Mouse (Mus musculus) mature B cell (primary cell): ENCODE data around the gene Armc2.

Experiments
- in situ Hi-C: fragments of 300-500 bp; cut with MboI; formaldehyde crosslinking; loops from 2 replicates; pipeline ENCODE4 v1.14.3; 2019

Gene Armc2

DNA sequence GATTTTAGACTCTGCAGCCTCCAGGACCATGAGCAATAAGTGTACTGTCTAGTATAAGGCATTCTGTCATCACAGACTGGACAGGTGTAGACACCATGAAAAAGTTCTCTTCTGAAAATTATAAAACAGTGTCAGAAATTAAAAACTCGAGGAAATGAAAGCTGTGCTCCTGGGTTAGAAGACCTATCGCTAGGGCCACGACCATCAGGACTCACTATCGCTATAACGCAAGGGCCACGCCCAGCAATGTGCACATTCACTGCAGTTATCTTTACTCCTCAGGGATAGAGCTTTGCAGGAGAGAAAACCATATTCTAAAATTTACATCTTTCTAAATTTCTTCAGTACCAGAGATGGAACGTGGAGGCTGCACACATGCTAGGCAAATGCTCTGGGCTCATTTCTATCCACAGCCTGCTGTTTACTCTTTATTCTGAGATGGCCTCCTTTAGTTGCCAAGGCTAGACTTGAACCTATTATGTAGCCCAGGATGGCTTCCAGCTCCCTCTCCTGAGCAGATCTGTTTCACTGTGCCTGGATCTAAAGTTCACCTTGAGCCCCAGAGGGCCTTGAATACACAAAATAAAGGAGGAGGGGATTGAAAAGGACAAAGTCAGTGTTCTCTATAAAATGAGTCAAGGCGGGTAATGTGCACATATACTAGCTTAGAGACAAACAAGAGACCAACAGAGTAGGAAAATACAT, 105.8 kb downstream of the Armc2 start:
- in situ Hi-C loops = no loop called here

DNA sequence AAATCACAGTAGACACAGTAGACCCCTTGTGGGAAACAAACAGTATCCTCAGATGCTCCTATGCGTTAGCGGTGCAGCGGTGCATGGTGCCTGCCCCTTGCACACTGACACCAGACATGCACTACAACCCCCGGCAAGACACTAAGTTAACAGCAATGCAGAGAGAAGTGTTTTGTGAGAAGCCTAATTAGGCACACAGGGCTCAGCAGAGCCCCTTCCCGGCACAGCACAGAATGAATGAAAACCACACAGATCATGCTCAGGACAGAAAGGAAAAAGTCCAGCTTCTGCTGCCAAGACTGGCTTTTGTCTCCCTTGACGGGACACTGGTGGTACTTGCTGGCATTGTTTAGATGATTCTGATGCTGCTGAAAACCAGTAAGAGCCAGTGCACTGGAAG, 109.3 kb downstream of the Armc2 start:
- in situ Hi-C loops = no loop called here

DNA sequence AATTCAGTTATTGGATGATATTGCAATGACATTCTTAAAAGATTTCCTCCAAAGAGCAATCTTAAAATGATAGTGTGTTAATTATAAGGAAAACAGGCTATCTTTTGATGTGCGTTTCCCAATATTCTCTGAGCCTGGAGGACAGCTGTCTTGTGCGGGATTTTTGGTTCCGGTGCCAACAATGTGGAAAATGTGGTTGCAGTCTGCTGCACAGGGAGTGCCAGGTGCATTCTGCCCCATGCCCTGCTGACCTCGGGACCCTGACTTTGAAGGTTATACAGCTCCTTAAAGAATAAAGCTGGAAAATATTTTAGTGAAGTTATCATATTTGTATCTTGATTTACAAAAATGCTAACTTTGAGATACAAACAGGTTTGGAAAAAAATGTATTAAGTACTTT, 110.3 kb downstream of the Armc2 start:
- in situ Hi-C loops = no loop called here

DNA sequence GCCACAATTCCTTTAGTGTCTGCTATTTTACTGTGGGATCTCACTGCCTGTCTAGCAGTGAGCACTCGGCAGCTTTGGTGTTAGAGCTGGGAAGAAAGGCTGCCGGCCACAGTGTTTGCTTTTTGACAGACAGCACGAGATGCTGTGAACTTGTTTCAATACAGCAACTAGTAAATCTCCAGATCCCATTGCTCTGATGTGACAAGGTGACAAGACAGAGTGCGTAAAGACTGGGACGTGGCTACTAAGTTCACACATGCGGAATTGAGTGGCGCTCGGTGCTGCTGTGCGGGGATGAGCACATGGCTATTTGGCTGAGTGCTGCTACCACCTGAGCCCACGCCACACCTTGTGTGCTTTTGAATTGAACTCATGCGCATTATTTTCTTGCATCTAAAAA, 110.8 kb downstream of the Armc2 start:
- in situ Hi-C loops = no loop called here

DNA sequence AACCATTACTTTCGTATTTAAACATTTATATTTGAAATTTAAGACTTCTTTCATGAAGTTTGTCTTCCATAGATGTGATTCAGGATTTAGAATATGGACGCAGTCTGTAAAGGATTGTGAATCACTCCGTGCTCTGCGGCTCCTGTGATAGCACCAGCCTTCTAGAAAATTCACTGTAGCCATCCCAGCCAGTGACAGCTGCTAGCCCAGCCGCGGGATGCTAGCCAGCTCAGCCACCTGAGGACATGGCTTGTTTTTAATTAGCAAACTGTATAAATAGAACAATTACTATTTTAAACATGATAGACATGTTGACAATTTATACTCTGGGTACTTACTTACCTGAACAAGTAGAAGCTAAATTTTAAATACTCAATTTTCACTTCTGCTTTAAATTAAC, 116.4 kb downstream of the Armc2 start:
- in situ Hi-C loops = no loop called here

DNA sequence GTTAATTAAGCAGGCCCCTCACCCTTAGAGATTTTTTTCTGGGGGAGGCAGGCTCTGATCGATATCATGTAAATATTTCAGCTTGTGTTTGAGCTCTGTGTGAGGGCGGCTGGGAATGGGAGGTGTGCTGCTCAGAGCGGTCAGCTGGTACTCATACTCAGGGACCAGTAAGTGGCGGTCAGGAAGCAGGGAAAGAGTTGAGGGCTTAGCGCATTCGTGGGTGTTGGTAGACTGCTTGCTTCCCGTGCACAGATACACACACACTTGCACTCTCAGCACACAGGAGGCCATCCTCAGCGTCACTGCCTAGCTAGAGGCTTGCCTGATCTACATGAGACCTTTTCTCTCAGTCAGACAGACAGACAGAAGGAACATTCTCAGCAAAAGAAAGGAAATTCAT, 116.8 kb downstream of the Armc2 start:
- in situ Hi-C loops = no loop called here

DNA sequence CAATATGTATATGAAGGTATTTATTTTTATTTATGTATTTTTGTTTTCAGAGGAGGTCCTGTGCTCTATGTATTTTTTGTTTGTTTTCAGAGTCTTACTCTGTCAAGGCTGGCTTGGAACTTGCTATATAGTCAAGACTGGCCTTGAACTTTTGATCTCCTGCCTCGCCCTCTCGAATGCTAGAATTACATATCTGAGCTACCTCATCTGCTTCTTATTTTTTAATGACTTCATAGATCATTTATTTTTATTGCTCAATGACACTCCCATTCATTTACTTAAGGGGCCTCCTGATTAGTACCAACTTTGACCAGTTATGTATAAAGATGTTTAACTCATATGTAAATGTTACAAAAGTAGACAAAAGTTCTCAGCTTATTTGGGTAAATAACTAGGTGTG, 121.4 kb downstream of the Armc2 start:
- in situ Hi-C loops = no loop called here

DNA sequence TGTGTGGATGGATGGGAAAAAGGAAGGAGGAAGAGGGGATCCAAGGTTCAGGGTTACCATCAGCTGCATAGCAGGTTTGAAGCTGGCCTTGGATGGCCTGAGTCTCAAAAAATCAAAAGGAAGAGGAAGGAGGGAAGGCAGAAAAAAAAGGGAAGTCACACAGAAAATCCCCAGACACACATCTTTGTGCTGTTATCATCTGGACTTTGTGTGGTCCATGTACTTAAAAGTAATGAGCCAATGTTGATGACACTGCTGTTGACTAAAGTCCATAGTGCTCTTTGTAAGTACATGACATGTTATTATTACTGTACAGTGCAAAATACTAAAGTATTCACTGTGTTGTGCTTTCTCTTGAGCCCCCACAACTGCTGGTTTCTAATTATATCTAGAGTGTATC, 121.8 kb downstream of the Armc2 start:
- in situ Hi-C loops = no loop called here

DNA sequence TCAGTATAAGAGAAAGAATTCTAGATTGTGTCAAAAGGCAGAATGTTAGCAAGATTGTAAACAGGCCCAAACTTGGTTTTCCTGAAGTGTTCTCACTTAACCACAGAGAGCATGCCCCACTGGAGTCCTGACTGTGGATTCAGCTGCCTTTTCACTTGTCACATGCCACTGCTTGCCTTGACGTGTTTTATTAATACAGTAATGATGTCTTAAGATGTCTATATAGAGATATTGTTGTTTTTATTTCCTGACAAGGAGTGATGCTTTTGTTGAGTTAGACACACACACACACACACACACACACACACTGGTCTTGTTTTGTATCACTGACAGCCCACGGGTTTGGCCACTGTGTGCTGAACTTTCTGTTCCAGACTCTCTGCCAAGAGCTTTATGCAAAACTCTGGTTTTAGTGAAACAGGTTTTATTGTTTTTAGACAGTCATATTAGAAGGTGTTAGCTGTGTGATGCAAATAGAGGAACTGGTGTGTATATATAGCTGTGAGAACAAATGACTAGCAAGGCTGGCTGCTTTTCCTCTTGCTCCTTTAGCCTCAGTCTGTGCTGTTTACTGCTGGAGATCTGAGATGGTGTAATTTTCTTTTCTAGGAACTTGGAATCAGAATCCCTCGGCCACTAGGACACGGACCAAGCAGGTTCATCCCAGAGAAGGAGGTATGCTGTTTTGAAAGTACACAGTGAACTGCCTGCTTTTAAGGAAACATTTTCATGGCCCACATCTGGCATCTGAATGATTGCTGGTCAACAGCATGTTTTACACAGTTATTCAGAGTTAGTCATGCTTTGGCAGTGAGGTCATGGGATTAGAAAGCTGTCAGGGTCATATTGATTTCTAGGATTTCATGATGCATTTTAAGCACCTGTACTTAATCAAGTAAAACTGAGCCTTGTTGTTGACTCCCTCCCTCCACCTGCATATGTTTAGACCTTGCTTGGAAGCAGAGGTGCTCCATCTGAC, 124.5 kb downstream of the Armc2 start:
- in situ Hi-C loops = no loop called here

DNA sequence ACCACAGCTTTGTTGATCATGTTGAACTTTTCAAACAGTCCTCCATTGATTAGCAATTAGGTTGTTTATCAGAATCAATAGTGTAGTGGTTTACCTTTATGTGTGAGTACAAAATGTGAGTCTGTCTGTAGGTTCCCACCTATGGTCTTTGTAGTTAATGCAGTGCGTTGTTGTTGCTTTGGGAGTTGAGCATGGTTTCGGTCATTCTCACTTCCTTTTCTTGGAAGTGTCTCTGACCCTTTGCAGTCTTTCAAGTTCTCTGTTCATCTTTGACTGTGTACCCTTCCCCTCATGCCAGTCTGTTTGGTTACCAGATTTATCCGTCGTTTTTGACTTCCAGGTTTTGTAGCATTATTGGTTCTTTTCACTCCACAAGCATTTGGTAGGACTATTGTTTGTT, 126.9 kb downstream of the Armc2 start:
- in situ Hi-C loops = no loop called here

DNA sequence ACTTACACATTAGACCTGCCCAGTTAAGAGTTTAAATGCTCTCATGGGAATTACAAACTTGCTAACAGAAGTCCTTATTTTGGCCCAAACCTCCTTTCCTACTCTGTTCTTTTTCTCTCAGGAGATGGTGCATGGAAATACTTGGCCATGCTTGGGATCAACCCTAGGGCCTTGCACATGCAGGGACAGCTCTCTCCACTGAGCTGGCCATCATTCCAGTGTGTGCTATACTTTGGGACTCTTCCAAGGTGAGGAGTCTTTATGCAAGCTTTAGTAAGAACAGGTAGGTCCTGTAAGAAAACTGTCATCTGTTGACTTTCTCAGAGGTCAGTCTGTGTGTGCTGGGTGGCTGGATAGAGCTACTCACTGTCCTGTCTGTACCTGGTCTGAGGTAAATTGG, 127.7 kb downstream of the Armc2 start:
- in situ Hi-C loops = no loop called here

DNA sequence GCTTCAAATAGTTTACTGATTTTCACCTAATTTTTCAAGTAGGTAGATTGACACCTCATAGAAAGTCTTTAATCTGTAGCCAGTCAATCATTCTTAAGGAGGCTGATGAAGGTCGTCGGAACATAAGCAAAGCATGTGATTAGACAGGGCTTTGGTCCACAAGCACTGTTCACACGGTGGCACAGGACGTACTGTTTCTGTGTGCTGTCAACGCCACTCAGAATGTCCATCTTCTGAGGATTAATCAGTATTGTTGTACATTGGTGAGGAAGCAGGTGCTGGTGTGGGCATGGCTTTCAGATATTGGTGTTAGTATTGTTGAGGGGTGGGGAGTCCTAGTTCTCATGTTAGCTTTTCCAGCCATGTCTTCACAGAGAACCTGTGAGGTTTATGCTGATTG, 128.7 kb downstream of the Armc2 start:
- in situ Hi-C loops = loop anchor here (10.0 kb wide), 1 partner anchor 55 kb away; no protein-coding TSS in a partner anchor

DNA sequence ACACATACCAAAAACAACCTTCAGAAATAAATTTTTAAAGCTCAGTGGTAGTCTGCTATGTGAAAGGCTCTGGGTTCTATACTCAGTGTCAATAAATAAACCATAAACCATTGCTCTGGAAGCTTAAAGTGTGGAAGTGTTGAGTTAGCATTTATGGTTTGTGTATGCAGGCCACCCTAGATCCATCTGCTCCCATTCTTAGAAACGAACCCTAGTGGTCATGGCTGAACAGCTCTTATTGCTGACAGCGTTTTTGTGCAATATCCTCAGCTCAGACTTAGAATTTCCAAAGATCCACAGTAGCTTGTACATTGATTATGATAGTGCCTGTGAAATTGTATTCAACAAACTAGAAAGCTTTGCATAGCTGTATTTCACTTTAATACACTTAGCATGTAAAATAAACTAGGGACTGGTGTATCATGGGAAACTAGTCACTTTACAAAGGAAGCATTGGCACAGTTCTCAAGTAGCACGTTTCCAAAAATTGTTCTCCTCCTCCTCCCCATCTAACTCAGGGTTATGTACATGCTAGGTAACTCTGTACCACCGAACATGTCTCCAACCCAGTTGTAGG, 129.8 kb downstream of the Armc2 start:
- in situ Hi-C loops = loop anchor here (10.0 kb wide), 1 partner anchor 54 kb away; no protein-coding TSS in a partner anchor

DNA sequence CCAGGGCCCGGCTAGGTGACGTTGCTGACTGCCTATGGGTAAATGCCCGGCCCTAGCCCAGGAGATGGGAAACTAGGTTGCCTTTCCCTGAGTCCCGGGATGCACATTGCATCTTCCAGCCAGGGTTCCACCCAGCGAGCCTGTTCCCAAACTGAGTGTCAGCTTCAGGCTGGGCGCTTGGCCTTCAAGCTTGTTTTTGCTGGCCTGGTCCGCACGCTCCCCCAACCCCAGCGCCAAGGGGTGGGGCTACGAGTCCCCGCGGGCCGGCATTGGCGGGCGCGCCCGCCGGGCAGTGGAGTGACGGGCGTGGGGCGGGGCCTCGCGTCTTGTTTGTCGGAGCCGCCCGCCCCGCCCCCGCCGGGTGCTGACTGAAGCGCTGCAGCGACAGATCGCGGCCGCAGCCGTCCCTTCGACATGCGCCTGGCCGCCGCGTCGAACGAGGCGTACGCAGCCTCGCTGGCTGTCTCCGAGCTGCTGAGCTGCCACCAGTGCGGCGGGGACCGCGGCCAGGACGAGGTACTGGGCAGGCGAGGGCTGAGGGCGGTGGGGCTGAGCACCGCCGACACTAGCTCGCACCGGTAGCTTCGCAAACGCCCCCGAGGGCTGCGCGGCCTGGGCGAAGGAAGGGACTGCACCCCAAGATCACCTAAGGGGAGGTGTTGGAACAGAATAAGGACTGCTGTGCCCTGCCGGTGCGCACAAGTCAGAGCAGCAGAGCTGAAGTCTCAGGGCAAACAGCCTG, 131.0 kb downstream of the Armc2 start:
- in situ Hi-C loops = loop anchor here (10.0 kb wide), 1 partner anchor 52 kb away; no protein-coding TSS in a partner anchor

DNA sequence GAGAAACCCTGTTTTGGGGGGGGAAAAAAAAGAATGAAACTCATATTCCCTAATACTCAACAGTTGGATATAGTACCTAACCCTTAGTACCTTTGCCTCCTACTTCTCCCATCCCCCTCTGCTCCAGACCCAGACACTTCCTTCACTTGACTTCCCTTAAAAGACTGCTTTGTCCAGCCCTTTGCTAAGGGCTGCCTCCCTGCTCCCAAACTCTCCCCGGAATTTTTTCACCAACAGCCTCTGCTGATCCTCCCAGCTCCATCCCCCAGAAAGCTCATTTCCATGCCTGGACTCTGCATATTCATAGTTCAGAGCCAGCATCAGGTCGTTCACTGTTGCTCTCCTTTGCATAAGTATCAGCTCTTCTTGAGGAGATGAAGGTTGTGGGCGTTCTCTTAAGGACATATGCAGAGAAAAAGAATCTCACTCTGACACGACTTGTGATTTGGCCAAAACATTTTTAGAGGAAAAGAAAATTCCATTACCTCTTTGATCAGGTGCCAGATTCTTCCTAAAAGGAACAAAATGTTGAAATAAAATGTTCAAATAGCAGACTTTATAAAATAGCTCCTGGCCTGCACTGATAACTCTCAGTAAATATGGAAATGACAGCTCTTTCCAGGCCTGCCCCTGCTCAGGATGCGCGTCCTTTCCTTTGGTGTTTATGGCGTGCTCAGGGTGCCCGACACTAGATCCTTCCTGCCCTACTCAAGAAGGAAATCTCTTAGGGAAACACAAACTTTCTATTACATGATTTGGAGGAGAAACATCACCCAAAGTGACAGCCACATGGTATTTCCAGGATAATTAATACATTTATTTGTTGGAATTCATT, 134.3 kb downstream of the Armc2 start:
- in situ Hi-C loops = loop anchor here (10.0 kb wide), 1 partner anchor 49 kb away; no protein-coding TSS in a partner anchor

DNA sequence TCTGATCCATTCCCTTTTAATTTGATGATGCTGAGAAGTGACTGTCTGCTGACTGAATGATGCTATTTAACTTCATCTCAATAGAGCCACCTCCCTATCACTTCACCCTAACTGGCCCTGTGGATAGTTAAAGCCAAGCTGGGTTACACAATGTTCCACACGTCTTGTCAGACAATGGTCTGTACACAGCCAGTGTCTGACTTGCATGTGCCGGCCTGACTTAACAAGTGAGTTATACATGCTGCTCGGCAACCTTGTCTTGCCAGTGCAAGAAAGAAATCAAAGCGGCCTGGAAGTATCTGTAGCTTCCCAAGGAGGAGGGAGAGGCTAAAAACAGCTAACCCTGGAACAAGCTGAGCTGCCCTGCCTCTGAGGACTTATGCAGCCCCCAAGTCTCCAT, 136.8 kb downstream of the Armc2 start:
- in situ Hi-C loops = loop anchor here (10.0 kb wide), 1 partner anchor 47 kb away; no protein-coding TSS in a partner anchor

DNA sequence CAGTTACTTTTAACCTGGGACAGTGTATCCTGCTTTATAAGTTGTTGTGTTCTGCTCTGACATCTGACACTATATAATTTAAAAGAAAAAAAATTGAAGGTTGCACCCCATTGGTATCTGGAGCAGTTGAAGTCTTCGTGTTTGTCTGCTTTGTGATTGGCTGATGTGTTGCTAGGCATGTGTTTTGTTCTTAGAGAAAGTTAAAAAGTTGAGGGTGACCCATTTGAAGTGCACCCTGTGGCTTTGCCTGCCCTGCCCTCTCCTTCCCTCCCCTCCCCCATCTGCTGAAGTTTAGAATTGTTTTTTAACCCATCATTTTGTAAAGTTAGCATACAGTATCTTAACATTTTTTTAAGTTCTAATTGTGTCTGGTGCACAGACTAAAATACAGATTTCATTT, 137.5 kb downstream of the Armc2 start:
- in situ Hi-C loops = loop anchor here (10.0 kb wide), 1 partner anchor 46 kb away; no protein-coding TSS in a partner anchor

DNA sequence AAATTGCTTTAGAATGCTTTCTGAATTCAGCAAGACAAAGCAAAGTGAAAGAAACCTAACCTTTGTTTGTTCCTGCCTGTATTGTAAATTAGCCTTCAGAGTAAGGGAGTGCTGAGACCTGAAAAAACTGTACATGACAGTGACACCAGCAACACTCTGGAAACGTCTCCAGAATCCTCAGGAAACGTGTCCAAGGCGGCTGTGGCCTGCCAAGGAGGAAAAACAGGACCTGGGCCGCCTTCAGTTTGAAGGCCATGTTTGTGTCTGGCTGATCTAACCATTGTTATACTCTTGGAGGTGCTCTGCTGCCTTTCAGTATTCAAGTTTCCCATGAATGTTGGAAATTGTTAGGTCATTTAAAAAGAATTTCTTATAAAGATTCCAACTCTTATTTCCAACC, 138.0 kb downstream of the Armc2 start:
- in situ Hi-C loops = loop anchor here (10.0 kb wide), 1 partner anchor 45 kb away; no protein-coding TSS in a partner anchor

DNA sequence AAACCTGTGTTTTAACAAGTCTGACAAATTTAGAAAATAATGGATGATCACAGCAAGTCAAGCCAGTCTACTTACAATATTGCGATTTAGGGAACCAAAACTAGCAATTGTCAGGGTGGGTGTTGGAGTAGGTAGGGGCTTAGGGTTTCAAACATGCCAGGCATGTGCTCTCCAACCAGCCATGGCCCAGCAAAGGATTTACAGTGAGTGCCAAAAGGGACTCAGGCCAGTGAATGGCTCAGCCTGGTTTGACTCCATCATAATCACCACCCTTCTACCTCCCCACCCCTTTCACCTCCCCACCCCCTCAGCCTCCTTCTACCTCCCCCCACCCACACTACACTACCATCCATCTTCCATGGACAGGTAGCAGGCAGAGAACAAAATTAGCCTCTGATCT, 138.6 kb downstream of the Armc2 start:
- in situ Hi-C loops = loop anchor here (10.0 kb wide), 1 partner anchor 45 kb away; no protein-coding TSS in a partner anchor

DNA sequence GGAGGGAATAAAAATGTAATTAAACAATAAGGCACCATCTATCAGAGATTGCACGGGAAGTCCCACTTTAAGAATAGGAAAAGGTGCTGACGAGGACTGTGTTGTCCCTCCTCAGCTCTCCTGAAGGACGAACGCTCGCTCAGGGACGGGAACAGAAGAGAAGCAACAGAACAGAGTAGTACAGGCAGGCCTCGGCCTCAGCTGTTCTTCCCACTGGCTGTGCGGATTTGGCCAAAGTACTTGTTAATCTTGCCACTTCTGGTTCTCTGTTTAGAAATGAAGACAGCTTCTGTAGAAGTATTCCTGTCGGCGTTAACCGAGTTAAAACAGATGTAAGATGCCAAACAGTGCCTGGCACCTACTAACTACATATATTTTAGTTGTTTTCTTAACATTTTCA, 139.9 kb downstream of the Armc2 start:
- in situ Hi-C loops = no loop called here

DNA sequence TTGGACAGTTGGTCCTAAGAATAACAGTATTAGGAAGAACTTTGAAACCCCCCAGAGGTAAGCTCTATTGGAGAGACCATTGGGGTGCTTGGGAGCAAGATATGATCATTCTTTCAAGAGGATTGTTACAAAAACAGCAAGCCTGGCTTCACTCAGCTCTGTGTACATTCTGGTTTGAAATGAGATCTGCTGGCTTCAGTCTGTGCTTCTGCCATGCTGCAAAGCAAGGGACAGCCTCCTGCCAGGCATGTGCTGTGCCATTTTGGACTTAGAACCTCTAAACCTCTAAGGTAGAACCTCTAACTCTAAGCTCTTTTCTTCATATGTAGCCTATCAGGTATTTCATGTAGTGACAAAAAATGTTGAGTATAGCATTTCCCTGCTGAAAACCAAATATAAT, 142.6 kb downstream of the Armc2 start:
- in situ Hi-C loops = no loop called here
